Mouse (Mus musculus): ENCODE data around the gene Prune1. TPM values are rescaled to one million over a fixed set of nuclear protein-coding genes. Genes with fewer than 3 reads are reported as not detected.

Prune1 gene
- polyA plus RNA-seq, 1 experiment from 2014 or later, result 63.8 TPM

DNA sequence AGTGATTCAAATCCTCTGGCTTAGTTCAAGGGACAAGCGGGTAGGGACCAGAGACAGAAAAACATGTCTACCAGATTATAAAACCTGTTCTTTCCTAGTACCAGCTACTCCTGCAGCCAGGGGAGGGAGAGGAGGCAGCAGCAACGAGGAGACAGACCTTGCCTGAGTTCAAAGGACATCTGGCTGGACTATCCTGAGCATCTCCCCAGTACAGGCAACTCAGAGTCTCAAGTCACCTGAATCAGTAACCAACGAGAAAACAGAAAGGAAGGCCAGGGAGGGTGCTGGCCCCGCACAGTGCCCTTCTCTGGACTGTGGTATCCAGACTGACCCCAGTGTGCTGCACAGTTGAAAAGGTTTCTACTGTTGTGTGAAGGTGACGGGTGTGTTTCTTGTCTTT, 24.9 kb downstream of the Prune1 start:
- no peak overlapping the region for H3K27ac ChIP-seq
- no peaks in the 10 kb centered on the region for H3K9me3 ChIP-seq (ENCODE audit: control insufficient read depth, low read length)
- no peak overlapping the region for H3K9ac ChIP-seq
- no peak overlapping the region for H3K4me2 ChIP-seq (replicated peaks)
- H3K4me1 ChIP-seq (replicated peaks; ENCODE audit: control insufficient read depth, insufficient read depth, low read length), result no peaks in the 10 kb centered on the region
- WGBS, result 93% methylated on average over 5 of the region's 5 CpGs
- DNase-seq (ENCODE audit: low spot score), result no peak
- H3K27me3 ChIP-seq (ENCODE audit: control insufficient read depth, insufficient read depth, low read length), result no peaks in the 10 kb centered on the region
- H3K36me3 ChIP-seq (replicated peaks; ENCODE audit: control insufficient read depth, insufficient read depth), result peaks cover 93% of the 10 kb centered on the region
- ATAC-seq (ENCODE audit: low FRiP score), result no peak
- H3K4me3 ChIP-seq (replicated peaks; ENCODE audit: low read length), result no peak overlapping the region

DNA sequence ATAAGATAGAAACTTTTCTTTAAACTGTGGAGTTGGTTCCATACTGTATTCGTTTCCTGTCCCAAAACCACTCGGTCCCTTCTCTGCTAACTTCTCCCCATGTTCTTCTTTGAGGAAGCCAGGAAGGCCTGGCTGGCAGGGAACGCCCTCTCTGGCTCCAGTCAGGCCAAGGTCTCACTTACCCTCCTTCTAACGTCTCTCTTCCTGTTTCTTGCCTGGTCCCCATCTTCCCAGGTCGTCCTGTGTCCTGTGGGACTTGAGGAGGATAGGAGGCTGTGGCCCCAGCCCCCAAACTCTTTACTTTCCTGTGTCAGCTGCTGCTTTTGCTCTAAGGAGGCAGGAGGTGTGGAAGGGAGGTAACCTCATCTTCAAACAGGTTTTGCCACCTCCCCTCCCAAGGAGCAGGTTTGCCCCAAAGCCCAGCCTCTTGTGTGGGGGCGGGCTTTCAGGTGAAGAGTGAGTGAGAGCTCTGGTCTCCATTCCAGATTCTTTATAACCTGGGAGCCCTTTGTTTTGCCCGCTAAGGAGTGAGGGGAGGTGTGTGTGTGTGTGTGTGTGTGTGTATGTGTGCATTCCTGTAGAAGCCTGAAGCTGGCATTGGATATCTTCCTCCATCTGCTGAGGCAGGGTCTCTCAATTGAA, 31.0 kb downstream of the Prune1 start, which contains the start of gene Bnipl:
TSS of gene Bnipl (minus strand) at position 411 of the 642 bp plus-strand sequence.
- ATAC-seq (ENCODE audit: low FRiP score) (no peak), DNase-seq (ENCODE audit: low spot score) (no peak)
- Histone ChIP-seq H3K36me3 (replicated peaks; ENCODE audit: control insufficient read depth, insufficient read depth) (peaks cover 39% of the 10 kb centered on the region), H3K4me2 (replicated peaks) (no peak within 1 kb of the TSS), H3K4me3 (replicated peaks; ENCODE audit: low read length) (no peak within 1 kb of the TSS), H3K9ac (no peak within 1 kb of the TSS), H3K27me3 (ENCODE audit: control insufficient read depth, insufficient read depth, low read length) (no peaks in the 10 kb centered on the region), H3K9me3 (ENCODE audit: control insufficient read depth, low read length) (no peaks in the 10 kb centered on the region), H3K27ac (no peak within 1 kb of the TSS), H3K4me1 (replicated peaks; ENCODE audit: control insufficient read depth, insufficient read depth, low read length) (no peaks in the 10 kb centered on the region)
- WGBS, result 65% methylated on average over 7 of the region's 7 CpGs

DNA sequence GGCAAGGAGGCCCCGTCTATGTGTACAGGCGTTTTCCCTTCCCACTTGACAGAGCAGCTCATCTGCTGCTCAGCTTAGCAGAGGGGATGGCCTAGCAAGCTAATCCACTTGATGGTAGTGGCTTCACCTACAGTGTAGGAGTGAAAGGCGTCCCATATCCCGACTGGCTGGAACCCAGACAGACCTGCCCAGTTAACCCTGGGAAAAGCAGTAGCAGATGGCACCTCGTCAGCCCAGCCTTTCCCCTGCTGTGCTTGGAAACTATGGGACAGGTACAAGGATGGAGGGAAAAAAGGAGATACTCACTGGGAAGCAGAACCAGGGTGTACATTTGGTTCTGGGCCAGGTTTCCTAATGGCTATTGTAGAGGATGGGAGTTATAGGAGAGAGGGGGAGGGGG, 31.5 kb downstream of the Prune1 start:
- no peak for ATAC-seq (ENCODE audit: low FRiP score)
- Histone ChIP-seq H3K27me3 (ENCODE audit: control insufficient read depth, insufficient read depth, low read length) (no peaks in the 10 kb centered on the region), H3K4me2 (replicated peaks) (no peak overlapping the region), H3K9ac (no peak overlapping the region), H3K4me1 (replicated peaks; ENCODE audit: control insufficient read depth, insufficient read depth, low read length) (no peaks in the 10 kb centered on the region), H3K27ac (no peak overlapping the region), H3K9me3 (ENCODE audit: control insufficient read depth, low read length) (no peaks in the 10 kb centered on the region), H3K36me3 (replicated peaks; ENCODE audit: control insufficient read depth, insufficient read depth) (peaks cover 33% of the 10 kb centered on the region), H3K4me3 (replicated peaks; ENCODE audit: low read length) (no peak overlapping the region)
- no peak for DNase-seq (ENCODE audit: low spot score)
- 82% methylated on average over 5 of the region's 5 CpGs for WGBS

DNA sequence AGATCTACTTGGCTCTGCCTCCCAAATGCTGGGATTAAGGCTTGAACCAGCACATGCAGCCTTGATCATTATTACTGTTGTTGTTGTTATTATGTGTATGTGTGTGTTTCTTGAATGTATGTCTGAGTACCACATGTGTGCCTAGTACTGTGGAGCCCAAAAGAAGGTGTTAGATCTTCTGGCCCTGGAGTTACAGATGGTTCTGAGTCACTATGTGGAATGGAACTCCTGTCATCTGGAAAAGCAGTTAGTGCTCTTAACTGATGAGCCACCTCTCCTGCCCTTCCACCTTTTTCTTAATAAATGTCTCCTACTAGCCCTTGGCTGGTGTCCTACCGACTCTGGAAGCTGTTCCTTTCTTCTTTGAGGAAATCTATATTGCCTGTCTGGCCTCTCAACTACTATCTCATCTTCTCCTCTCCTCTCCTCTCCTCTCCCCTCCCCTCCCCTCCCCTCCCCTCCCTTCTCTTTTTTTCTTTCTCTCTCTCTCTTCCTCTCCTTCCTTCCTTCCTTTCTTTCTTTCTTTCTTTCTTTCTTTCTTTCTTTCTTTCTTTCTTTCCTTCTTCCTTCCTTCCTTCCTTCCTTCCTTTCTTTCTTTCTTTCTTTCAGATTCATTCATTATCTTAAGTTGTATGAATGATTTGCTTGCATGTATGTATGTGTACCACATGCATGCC, 34.1 kb downstream of the Prune1 start:
- H3K4me1 ChIP-seq (replicated peaks; ENCODE audit: control insufficient read depth, insufficient read depth, low read length), result no peaks in the 10 kb centered on the region
- WGBS, result 79% methylated on average over 1 of the region's 1 CpGs
- DNase-seq (ENCODE audit: low spot score) (no peak), ATAC-seq (ENCODE audit: low FRiP score) (no peak)
- peaks cover 14% of the 10 kb centered on the region for H3K36me3 ChIP-seq (replicated peaks; ENCODE audit: control insufficient read depth, insufficient read depth)
- no peaks in the 10 kb centered on the region for H3K27me3 ChIP-seq (ENCODE audit: control insufficient read depth, insufficient read depth, low read length)
- no peak overlapping the region for H3K4me2 ChIP-seq (replicated peaks)
- no peaks in the 10 kb centered on the region for H3K9me3 ChIP-seq (ENCODE audit: control insufficient read depth, low read length)
- no peak overlapping the region for H3K27ac ChIP-seq
- no peak overlapping the region for H3K4me3 ChIP-seq (replicated peaks; ENCODE audit: low read length)
- H3K9ac ChIP-seq, result no peak overlapping the region

DNA sequence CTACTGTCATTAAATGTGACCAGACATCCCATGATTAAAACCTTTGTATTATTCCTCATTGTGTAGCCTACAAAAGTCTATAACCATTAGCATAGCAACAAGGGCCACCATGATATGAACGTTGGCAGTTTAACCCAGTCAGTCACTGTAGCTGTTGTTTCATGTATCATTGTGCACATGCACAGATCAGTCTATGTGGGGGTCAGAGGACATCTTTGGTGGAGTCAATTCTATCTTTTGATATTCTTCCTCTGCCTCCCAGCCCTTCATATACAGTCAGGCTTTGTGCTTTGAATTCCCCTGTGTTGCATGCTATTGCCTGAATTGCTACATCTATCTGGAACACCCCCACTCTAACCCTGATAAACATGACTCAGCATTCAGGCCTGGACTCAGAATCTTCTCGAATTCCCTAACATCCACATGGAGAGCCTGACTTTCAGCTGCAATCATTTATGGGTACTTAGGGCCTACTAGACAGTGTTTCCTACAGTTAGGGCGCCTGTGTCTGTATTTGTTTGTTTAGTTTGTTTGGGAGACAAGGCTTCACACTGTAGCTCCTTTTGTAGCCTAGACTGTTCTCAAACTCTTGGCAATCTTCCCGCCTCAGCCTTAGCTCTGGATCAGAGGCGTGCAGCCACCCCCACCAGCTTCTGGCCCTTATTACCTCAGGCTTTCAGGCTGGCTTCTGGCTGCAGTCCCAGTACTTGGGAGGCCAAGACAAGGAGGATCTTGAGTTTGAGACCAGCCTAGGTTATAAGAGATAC, 35.2 kb downstream of the Prune1 start:
- ATAC-seq (ENCODE audit: low FRiP score), result no peak
- Histone ChIP-seq H3K4me3 (replicated peaks; ENCODE audit: low read length) (no peak overlapping the region), H3K4me1 (replicated peaks; ENCODE audit: control insufficient read depth, insufficient read depth, low read length) (no peaks in the 10 kb centered on the region), H3K27ac (no peak overlapping the region), H3K9ac (no peak overlapping the region), H3K36me3 (replicated peaks; ENCODE audit: control insufficient read depth, insufficient read depth) (peaks cover 5% of the 10 kb centered on the region; the same call in 1 of the 2 replicates), H3K9me3 (ENCODE audit: control insufficient read depth, low read length) (no peaks in the 10 kb centered on the region), H3K4me2 (replicated peaks) (no peak overlapping the region), H3K27me3 (ENCODE audit: control insufficient read depth, insufficient read depth, low read length) (no peaks in the 10 kb centered on the region)
- no peak for DNase-seq (ENCODE audit: low spot score)
- 87% methylated on average over 5 of the region's 5 CpGs for WGBS

DNA sequence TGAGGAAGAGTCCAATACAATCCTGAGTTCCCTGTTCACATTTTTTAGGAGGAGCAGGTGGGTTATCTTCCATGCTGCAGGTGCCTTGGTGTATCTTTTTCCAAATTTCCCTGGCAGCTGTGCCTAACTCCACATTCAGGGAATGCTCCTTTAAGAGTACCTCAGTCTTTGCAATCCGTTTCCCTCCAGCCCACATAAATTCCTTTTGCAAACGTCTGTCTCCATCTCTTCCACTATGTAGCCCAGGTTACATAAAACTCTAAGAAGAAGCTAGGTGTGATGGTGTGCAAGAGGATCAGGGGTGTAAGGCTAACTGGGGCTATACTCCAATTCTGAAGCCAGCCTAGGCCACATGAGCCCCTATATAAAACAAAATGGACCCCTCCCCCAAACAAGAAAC, 38.8 kb downstream of the Prune1 start:
- Histone ChIP-seq H3K4me2 (replicated peaks) (no peak overlapping the region), H3K4me1 (replicated peaks; ENCODE audit: control insufficient read depth, insufficient read depth, low read length) (no peaks in the 10 kb centered on the region), H3K9ac (no peak overlapping the region), H3K27ac (no peak overlapping the region), H3K36me3 (replicated peaks; ENCODE audit: control insufficient read depth, insufficient read depth) (peaks cover 14% of the 10 kb centered on the region), H3K9me3 (ENCODE audit: control insufficient read depth, low read length) (no peaks in the 10 kb centered on the region), H3K27me3 (ENCODE audit: control insufficient read depth, insufficient read depth, low read length) (no peaks in the 10 kb centered on the region), H3K4me3 (replicated peaks; ENCODE audit: low read length) (no peak overlapping the region)
- 84% methylated on average over 2 of the region's 2 CpGs for WGBS
- DNase-seq (ENCODE audit: low spot score) (no peak), ATAC-seq (ENCODE audit: low FRiP score) (no peak)

DNA sequence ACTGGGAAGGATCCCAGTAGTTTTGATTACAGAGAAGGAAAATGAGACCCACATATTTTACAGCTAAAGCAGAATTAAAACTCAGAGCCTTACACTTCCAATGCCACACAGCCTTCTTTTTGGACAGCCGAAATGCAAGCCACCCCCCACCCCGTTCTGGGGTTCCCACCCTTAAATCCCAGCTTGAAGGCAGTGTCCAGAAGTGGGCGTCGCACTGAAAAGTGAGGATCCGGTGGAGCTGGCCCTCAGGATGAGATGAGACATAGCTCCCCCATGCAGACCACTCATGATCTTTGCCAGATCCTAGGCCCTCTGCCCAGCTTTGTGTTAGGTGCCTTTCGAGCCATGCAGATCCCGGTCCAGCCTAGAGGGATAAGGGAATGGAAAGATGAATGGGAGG, 40.4 kb downstream of the Prune1 start, which contains the start of gene Gm128:
TSS of gene Gm128 (minus strand) at position 101 of the 400 bp plus-strand sequence.
- Histone ChIP-seq H3K9ac (no peak within 1 kb of the TSS), H3K36me3 (replicated peaks; ENCODE audit: control insufficient read depth, insufficient read depth) (peaks cover 30% of the 10 kb centered on the region), H3K27ac (no peak within 1 kb of the TSS), H3K27me3 (ENCODE audit: control insufficient read depth, insufficient read depth, low read length) (no peaks in the 10 kb centered on the region), H3K4me1 (replicated peaks; ENCODE audit: control insufficient read depth, insufficient read depth, low read length) (no peaks in the 10 kb centered on the region), H3K4me2 (replicated peaks) (no peak within 1 kb of the TSS), H3K4me3 (replicated peaks; ENCODE audit: low read length) (no peak within 1 kb of the TSS), H3K9me3 (ENCODE audit: control insufficient read depth, low read length) (no peaks in the 10 kb centered on the region)
- no peak for DNase-seq (ENCODE audit: low spot score)
- no peak for ATAC-seq (ENCODE audit: low FRiP score)
- 74% methylated on average over 7 of the region's 7 CpGs for WGBS

DNA sequence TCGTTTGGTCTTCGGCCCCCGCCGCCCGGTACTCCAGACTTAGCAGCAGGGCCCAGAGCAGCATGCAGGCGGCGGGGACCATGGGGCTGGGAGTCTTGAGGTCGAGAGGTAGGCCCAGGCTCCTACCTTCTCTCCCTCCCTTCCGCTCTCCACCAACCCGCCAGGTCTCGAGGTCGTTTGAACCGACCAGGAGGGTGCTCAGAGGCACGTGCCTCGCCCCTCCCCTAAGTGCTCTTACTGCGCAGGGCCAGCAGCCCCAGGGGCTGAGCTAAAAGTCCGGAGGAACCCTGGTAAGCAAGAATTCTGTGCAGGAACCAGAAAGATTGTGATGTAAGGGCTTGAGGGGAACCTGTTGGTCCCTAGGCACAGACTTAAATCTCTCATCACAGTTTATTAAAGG, 41.0 kb downstream of the Prune1 start:
- no peaks in the 10 kb centered on the region for H3K4me1 ChIP-seq (replicated peaks; ENCODE audit: control insufficient read depth, insufficient read depth, low read length)
- DNase-seq (ENCODE audit: low spot score) (no peak), ATAC-seq (ENCODE audit: low FRiP score) (no peak)
- H3K4me3 ChIP-seq (replicated peaks; ENCODE audit: low read length), result no peak overlapping the region
- no peak overlapping the region for H3K9ac ChIP-seq
- H3K36me3 ChIP-seq (replicated peaks; ENCODE audit: control insufficient read depth, insufficient read depth), result peaks cover 36% of the 10 kb centered on the region
- no peak overlapping the region for H3K4me2 ChIP-seq (replicated peaks)
- H3K27me3 ChIP-seq (ENCODE audit: control insufficient read depth, insufficient read depth, low read length), result no peaks in the 10 kb centered on the region
- 42% methylated on average over 15 of the region's 17 CpGs for WGBS
- no peaks in the 10 kb centered on the region for H3K9me3 ChIP-seq (ENCODE audit: control insufficient read depth, low read length)
- no peak overlapping the region for H3K27ac ChIP-seq

DNA sequence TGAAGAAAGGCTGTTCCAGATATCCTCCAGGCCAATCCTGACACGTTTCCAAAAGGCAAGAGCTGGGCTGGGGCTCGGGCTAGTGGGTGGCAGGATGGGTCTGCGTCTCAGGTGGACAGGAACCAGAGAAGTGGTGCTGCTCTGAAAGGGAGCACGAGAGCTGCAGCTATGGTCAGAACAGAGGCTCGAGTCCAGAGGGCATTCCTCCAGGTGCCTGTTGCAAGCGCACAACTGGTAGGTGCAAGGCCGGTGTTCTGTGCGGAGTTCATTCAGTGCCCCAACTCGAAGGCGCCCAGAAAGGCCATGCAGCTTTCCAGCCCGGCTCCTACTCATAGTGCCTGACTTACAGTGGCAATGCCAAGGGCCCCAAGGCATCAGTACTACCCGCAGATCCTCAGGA, 41.9 kb downstream of the Prune1 start:
- ATAC-seq (ENCODE audit: low FRiP score), result no peak
- WGBS, result 89% methylated on average over 12 of the region's 12 CpGs
- DNase-seq (ENCODE audit: low spot score), result no peak

More for the DNA sequence above, 41.9 kb downstream of the Prune1 start:
- H3K4me3 ChIP-seq (replicated peaks; ENCODE audit: low read length), result no peak overlapping the region
- H3K9me3 ChIP-seq (ENCODE audit: control insufficient read depth, low read length), result no peaks in the 10 kb centered on the region
- peaks cover 42% of the 10 kb centered on the region for H3K36me3 ChIP-seq (replicated peaks; ENCODE audit: control insufficient read depth, insufficient read depth)
- no peaks in the 10 kb centered on the region for H3K4me1 ChIP-seq (replicated peaks; ENCODE audit: control insufficient read depth, insufficient read depth, low read length)
- no peaks in the 10 kb centered on the region for H3K27me3 ChIP-seq (ENCODE audit: control insufficient read depth, insufficient read depth, low read length)
- H3K4me2 ChIP-seq (replicated peaks), result no peak overlapping the region
- no peak overlapping the region for H3K27ac ChIP-seq
- no peak overlapping the region for H3K9ac ChIP-seq

Data from hindbrain, embryonic 14.5 days (tissue).